Mouse (Mus musculus) liver, embryonic 14.5 days (tissue): ENCODE results near the gene Synpo2l.

Experiments
- CTCF ChIP-seq: IDR thresholded peaks from 2 replicates; pipeline ENCODE4 v1.5.1; 2016; ENCODE audit warnings: antibody characterized with exemption, low read depth, control low read depth
- EP300 ChIP-seq: IDR thresholded peaks from 2 replicates; pipeline ENCODE4 v1.6.1; 2016; ENCODE audit warnings: antibody characterized with exemption, low read depth

GRCm38 (mm10) chr14:20612820-20613219, 55.3 kb downstream of the Synpo2l start:
- TF ChIP-seq CTCF (no peak), EP300 (no peak)
